Mouse (Mus musculus) liver, embryonic 11.5 days (tissue): Measurements from ENCODE around the gene Il1rl2. TPM values are rescaled to one million over a fixed set of nuclear protein-coding genes. Genes with fewer than 3 reads are reported as not detected.
"Not testable (repeated sequence)": the region's sequence is repeated elsewhere in the genome, so short reads cannot be mapped to it uniquely, and the experiment has no call there.

Source experiments
- ATAC-seq: fragments of 200-750 bp; cut with Nextera tagmentation; replicated peaks from 2 replicates; pipeline ENCODE4 v1.8.0; 2017; ENCODE audit warnings: moderate number of reproducible peaks, mild to moderate bottlenecking, moderate TSS enrichment, moderate library complexity; ENCODE audit not compliant: low FRiP score
- DNase-seq: peaks from one replicate; pipeline ENCODE4 v3.0.0-alpha.2; 2017; ENCODE audit warnings: low spot score
- H3K27ac ChIP-seq: fragments of 300-500 bp; sonication (generic); 2 replicates; pipeline ENCODE4 v1.5.1; 2014; ENCODE audit warnings: mild to moderate bottlenecking, low read depth, low read length, control low read depth
- H3K27me3 ChIP-seq: fragments of 300-500 bp; sonication (generic); replicated peaks from 2 replicates; pipeline ENCODE4 v1.6.1; 2014; ENCODE audit warnings: low read length, mixed read lengths; ENCODE audit not compliant: control insufficient read depth, insufficient read depth
- H3K36me3 ChIP-seq: fragments of 300-500 bp; sonication (generic); 2 replicates; pipeline ENCODE4 v1.6.1; 2014; ENCODE audit warnings: mild to moderate bottlenecking, low read length, moderate library complexity, mixed read lengths; ENCODE audit not compliant: control insufficient read depth, insufficient read depth
- H3K4me1 ChIP-seq: fragments of 300-500 bp; sonication (generic); replicated peaks from 2 replicates; pipeline ENCODE4 v1.6.1; 2014; ENCODE audit warnings: low read length, mixed read lengths; ENCODE audit not compliant: control insufficient read depth, insufficient read depth
- H3K4me2 ChIP-seq: fragments of 300-500 bp; sonication (generic); 2 replicates; pipeline ENCODE4 v1.6.1; 2014; ENCODE audit warnings: mild to moderate bottlenecking, control low read depth, moderate library complexity
- H3K4me3 ChIP-seq: fragments of 300-500 bp; sonication (generic); 2 replicates; pipeline ENCODE4 v1.5.1; 2014; ENCODE audit warnings: low read depth, low read length, control low read depth
- H3K9ac ChIP-seq: fragments of 300-500 bp; sonication (generic); 2 replicates; pipeline ENCODE4 v1.6.1; 2014; ENCODE audit warnings: low read depth, low read length, control low read depth
- H3K9me3 ChIP-seq: fragments of 300-500 bp; sonication (generic); 2 replicates; pipeline ENCODE4 v1.6.1; 2016; ENCODE audit warnings: low read length, inconsistent platforms, mixed read lengths; ENCODE audit not compliant: control insufficient read depth
- WGBS: fragments of 180-500 bp; shearing (Covaris S2); extraction: QIAGEN DNeasy Blood & Tissue Kit; methylation state at CpG from one replicate; pipeline ENCODE4 v1.1.7; 2014; 5-methylcytosine and 5-hydroxymethylcytosine counted together
- polyA plus RNA-seq: library from polyadenylated mRNA; unstranded; fragments of >200 nt; fragmentation: Nextera tagmentation; extraction: Ambion mirVana; gene quantifications from 2 replicates; pipeline ENCODE4 v1.2.1, GENCODE M21; 2014

The Il1rl2 gene
- polyA plus RNA-seq, 1 experiment from 2014 or later: 1.7 TPM

DNA sequence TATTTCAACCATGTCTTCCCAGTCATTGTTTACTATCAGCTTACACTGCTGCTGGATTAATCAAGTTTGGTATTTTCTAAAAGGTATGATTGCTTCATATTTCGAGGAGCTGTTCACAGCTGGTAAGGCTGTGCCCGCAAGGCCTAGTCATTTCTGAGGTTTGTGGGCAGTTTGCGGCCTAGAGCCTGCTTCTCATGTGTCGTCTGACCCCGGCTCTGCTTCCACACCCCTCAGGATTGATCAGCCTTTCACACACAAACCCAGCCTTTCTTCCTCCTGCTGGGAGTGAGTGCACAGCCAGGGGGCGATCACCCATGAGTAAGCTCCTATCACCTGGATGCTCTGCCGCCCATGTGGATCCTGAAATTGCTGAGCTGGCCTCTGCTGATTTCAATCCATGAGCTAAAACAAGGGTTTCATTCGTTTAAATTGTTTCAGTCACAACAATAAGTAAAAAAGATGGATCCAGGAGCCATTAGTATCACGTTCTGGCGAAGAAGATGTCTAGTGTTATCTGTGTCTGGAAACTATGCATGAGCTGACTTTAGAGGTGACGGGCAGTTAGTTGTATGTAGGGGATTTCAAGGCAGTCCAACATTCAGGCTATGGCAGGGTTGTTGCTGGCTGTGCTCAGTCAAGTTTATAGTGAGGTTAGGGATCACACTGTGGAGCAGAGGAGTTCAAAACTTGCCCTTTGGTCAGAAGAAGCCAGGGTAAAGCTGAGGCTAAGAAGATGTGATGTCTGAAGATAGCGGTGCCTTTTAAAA is 33.7 kb upstream of the Il1rl2 start:
- no peaks in the 10 kb centered on the region for H3K4me1 ChIP-seq
- WGBS: 69% methylated on average over 12 of the region's 12 CpGs
- H3K27me3 ChIP-seq: no peaks in the 10 kb centered on the region
- no peak for ATAC-seq
- H3K9ac ChIP-seq: no peak overlapping the region
- H3K27ac ChIP-seq: no peak overlapping the region
- no peaks in the 10 kb centered on the region for H3K9me3 ChIP-seq
- no peak for DNase-seq
- no peaks in the 10 kb centered on the region; the same call in 1 of the 2 replicates for H3K36me3 ChIP-seq
- no peak overlapping the region for H3K4me3 ChIP-seq
- H3K4me2 ChIP-seq: no peak overlapping the region

DNA sequence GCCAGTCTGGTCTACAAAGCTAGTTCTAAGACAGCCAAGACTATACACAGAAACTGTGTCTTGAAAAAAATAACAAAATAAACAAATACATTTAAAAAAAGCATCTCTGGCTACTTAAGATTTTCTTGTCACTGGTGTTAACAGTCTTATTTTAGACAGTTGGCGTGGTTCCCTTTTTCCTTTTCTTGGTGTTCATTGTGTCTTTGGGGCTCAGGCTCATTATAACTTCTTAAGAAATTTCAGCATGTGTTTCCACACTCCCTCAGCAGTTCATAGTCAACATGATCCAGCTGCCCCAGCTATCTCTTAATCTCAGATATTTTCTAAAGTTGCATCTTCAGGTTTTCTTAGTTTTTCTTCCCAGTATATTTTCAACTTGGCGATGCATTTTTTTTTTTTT is 32.2 kb upstream of the Il1rl2 start:
- no peaks in the 10 kb centered on the region; the same call in 1 of the 2 replicates for H3K36me3 ChIP-seq
- no peak overlapping the region for H3K4me3 ChIP-seq
- DNase-seq: no peak
- ATAC-seq: no peak
- H3K4me1 ChIP-seq: no peaks in the 10 kb centered on the region
- H3K27ac ChIP-seq: no peak overlapping the region
- no peaks in the 10 kb centered on the region for H3K9me3 ChIP-seq
- no peak overlapping the region for H3K4me2 ChIP-seq
- no peak overlapping the region for H3K9ac ChIP-seq
- H3K27me3 ChIP-seq: no peaks in the 10 kb centered on the region
- WGBS: 87% methylated on average over 2 of the region's 2 CpGs

DNA sequence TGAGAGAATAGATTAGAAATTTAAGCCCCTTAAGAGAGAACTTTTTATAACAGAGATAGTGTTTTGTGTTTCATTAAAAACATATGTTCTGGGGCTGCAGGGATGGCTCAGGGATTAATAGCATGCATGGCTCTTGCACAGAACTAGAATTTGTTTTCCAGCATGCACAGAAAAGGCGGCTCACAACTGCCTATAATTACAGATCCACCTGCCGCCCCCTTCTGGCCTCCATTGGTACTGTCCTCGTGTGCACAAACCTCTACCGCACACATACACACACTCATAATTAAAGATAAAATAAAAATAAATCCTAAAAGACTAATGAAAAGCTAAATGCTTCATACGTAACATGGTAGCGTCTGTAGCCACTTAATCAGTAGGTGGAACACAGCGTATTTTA is 30.5 kb upstream of the Il1rl2 start:
- Histone ChIP-seq H3K9ac (no peak overlapping the region), H3K27me3 (no peaks in the 10 kb centered on the region), H3K9me3 (no peaks in the 10 kb centered on the region), H3K4me3 (no peak overlapping the region), H3K36me3 (no peaks in the 10 kb centered on the region; the same call in 1 of the 2 replicates), H3K4me2 (no peak overlapping the region), H3K4me1 (no peaks in the 10 kb centered on the region), H3K27ac (no peak overlapping the region)
- ATAC-seq (no peak), DNase-seq (no peak)
- WGBS: 86% methylated on average over 7 of the region's 7 CpGs

DNA sequence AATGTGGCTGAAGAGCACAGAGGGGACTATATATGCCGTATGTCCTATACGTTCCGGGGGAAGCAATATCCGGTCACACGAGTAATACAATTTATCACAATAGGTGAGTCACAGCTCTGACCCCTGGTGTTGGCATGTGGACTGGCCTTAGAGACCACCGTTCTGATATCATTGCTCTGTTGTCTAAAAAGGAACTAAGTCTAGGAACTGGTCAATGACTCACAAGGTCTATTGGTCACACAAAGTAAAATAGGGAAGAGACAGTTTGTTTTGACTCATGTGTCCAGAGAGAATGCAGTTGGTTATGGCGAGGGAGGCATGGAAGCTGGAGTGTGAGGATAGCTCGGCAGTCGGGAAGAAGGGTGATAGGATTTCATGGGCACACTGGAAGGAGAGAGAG is 29.6 kb upstream of the Il1rl2 start:
- Histone ChIP-seq H3K36me3 (no peaks in the 10 kb centered on the region; the same call in 1 of the 2 replicates), H3K27me3 (no peaks in the 10 kb centered on the region), H3K4me1 (no peaks in the 10 kb centered on the region), H3K9ac (no peak overlapping the region), H3K4me3 (no peak overlapping the region), H3K27ac (no peak overlapping the region), H3K4me2 (no peak overlapping the region), H3K9me3 (no peaks in the 10 kb centered on the region)
- ATAC-seq: no peak
- WGBS: 74% methylated on average over 9 of the region's 9 CpGs
- no peak for DNase-seq

DNA sequence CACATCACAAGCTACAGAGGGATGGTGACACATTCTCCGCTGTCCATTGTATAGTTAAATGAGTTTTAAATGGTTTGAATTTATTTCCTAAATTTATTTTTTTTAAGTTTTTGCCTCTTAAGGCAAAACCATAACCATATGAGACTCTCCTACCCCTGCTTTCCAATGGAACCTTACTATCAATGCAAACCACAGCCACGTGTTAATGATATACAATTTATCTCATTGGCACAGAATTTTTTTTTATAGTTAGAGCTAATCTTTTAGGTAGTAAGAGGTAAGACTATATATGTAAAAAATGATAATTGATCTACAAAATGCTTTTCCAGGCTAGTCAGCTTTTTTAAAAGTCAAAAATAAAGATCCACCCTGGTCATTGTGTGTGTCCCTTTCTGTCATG is 26.4 kb upstream of the Il1rl2 start:
- Histone ChIP-seq H3K27me3 (no peaks in the 10 kb centered on the region), H3K9me3 (no peaks in the 10 kb centered on the region), H3K9ac (no peak overlapping the region), H3K4me1 (no peaks in the 10 kb centered on the region), H3K4me2 (no peak overlapping the region), H3K4me3 (no peak overlapping the region), H3K36me3 (no peaks in the 10 kb centered on the region), H3K27ac (no peak overlapping the region)
- 72% methylated on average over 2 of the region's 2 CpGs for WGBS
- ATAC-seq (no peak), DNase-seq (no peak)

DNA sequence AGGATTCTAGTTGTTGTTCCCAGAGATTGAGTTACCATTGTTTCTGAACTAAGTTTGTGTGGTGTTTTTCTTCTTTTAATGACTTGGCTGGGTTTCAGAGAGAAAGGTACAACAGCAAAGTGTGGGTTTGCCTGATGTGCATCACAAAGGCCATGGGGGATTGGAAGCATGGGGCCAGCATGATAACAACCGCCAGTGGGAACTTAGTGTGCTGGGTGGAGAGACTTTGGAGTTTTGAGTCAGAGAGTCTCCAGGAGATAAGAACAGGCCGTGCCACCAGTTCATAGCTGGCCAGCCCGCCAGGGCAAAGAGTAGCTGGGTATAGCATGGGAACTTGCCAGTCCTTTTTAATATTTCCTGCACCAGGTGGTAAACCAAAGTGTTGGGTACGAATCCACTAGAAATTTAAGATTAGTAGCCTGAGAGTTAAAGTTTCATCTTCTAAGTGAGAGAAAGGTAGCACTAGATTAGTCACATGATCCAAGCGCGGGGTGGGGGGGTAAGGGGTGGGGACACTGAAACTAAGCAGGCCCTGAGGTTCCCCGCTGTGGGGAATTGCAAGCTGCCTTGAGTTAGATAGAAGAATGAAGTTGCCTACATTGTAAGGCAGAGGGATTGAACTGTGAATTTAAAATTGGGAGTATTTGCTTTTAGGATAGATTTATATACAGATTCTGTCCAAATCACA is 21.1 kb upstream of the Il1rl2 start:
- Histone ChIP-seq H3K27ac (no peak overlapping the region), H3K27me3 (no peaks in the 10 kb centered on the region), H3K4me1 (no peaks in the 10 kb centered on the region), H3K4me2 (peak overlapping the region; percentile 3; the same call in 1 of the 2 replicates), H3K4me3 (no peak overlapping the region), H3K36me3 (no peaks in the 10 kb centered on the region), H3K9me3 (no peaks in the 10 kb centered on the region), H3K9ac (no peak overlapping the region)
- WGBS: 53% methylated on average over 7 of the region's 7 CpGs
- peak; percentile 96 for ATAC-seq
- DNase-seq: no peak

DNA sequence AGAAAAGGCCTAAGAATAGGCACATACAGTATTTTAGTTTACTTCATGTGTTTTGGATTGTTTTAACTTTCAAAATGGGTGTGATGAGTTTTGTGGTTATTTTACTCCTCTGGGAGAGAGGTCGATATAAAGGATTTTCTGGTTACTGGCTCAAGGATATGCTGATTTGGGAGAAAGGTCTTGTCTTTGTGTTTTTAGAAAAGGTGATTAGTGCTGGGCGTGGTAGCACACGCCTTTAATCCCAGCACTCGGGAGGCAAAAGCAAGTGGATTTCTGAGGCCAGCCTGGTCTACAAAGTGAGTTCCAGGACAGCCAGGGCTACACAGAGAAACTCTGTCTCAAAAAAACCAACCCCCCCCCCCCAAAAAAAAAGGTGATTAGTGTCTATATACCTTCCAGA is 20.1 kb upstream of the Il1rl2 start:
- not testable (repeated sequence) for H3K4me3 ChIP-seq, H3K9ac ChIP-seq, H3K4me2 ChIP-seq, H3K9me3 ChIP-seq, H3K27ac ChIP-seq, ATAC-seq, H3K4me1 ChIP-seq, DNase-seq, H3K36me3 ChIP-seq, H3K27me3 ChIP-seq
- 76% methylated on average over 4 of the region's 4 CpGs for WGBS

DNA sequence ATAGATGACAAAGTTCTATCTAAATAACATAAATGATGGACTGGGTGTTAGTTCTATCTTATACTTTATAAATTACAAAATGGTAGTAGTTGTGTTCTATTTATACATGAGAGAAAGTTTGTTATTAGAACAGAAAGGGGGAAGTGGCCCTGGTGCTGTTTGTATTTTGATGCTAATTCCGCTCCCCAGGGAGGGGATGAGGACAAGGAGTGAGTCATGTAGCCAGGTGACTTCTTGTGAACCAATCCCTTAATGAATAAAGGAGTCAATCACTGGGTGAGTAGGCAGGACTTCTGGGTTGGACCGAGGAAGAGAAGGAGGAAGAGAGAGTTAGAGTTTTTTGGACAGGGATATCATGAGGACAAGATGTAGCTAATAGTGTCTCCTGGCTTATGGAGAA is 18.3 kb upstream of the Il1rl2 start:
- H3K4me1 ChIP-seq: no peaks in the 10 kb centered on the region
- no peaks in the 10 kb centered on the region for H3K27me3 ChIP-seq
- DNase-seq: no peak
- ATAC-seq: no peak
- H3K36me3 ChIP-seq: peaks cover under 1% of the 10 kb centered on the region; the same call in 1 of the 2 replicates
- no peaks in the 10 kb centered on the region for H3K9me3 ChIP-seq
- H3K9ac ChIP-seq: no peak overlapping the region
- H3K4me2 ChIP-seq: no peak overlapping the region
- H3K4me3 ChIP-seq: no peak overlapping the region
- WGBS: 81% methylated on average over 2 of the region's 2 CpGs
- H3K27ac ChIP-seq: no peak overlapping the region

DNA sequence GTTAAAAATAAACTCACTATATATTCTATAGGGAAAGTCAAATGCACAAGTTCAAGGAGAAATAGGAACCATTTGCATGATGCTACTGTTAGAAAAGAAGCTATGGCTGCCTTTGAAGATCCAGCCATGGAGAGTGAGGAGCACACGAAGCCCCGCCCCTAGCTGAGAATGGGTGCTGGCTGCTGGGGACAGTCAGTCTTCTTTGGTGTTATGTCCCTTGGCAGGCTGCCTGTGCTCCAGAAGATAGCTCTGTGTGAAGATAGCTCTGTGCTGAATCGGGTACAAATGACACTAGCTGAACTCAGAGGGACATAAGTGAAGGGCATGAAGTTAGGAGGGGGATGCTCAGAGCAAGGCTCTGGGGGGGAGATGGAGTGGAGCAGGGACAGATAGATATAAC is 13.3 kb upstream of the Il1rl2 start:
- WGBS: 79% methylated on average over 3 of the region's 3 CpGs
- ATAC-seq: no peak
- Histone ChIP-seq H3K27me3 (no peaks in the 10 kb centered on the region), H3K4me1 (no peaks in the 10 kb centered on the region), H3K9ac (no peak overlapping the region), H3K4me3 (no peak overlapping the region), H3K27ac (no peak overlapping the region), H3K9me3 (no peaks in the 10 kb centered on the region), H3K4me2 (no peak overlapping the region), H3K36me3 (peaks cover 3% of the 10 kb centered on the region; the same call in 1 of the 2 replicates)
- no peak for DNase-seq
